8 mouse cellular contexts compared by ENCODE assay signal in the genomic region with DNA sequence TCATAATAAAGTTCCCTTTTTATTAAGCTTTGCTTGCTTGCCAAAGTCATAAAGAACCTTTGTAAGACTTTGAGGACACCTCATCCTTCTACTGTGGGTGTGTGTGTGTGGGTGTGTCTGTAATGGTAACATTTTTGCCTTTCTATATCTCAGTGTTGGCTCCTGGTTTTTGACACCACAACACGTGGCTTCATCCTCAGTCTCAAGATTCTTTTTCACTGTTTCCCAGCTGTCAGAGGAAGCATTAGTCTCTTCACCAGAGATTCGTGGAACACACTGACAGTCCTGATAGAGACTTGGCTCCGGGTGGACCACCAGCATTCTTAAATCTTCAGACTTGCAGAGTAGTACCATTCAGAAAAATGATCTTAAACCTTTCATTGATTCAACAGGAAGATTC. TPM values are rescaled to one million over a fixed set of nuclear protein-coding genes. Genes with fewer than 3 reads are reported as not detected.
DNase-seq lines count a peak whose midpoint lies in the region; ATAC-seq lines count a peak whose summit lies in the region.

No protein-coding gene starts in this region.

- no peaks in the 10 kb centered on the region for H3K9me3 ChIP-seq in heart, embryonic 10.5 days
- no peaks in the 10 kb centered on the region for H3K9me3 ChIP-seq in hindbrain, embryonic 14.5 days (ENCODE audit: control insufficient read depth, low read length)
- no peaks in the 10 kb centered on the region for H3K9me3 ChIP-seq in midbrain, embryonic 11.5 days (ENCODE audit: control insufficient read depth, low read length)

- peaks cover 8% of the 10 kb centered on the region for H3K36me3 ChIP-seq in heart, embryonic 10.5 days
- H3K36me3 ChIP-seq in hindbrain, embryonic 14.5 days (replicated peaks; ENCODE audit: control insufficient read depth, insufficient read depth), result peaks cover 9% of the 10 kb centered on the region
- no peaks in the 10 kb centered on the region; the same call in 1 of the 2 replicates for H3K36me3 ChIP-seq in midbrain, embryonic 11.5 days (ENCODE audit: control insufficient read depth, insufficient read depth, low read length)

- no peak overlapping the region for H3K27ac ChIP-seq in heart, embryonic 10.5 days
- no peak overlapping the region for H3K27ac ChIP-seq in brown adipose tissue, adult 24 weeks (replicated peaks; ENCODE audit: low read depth, low read length)
- H3K27ac ChIP-seq in hindbrain, embryonic 14.5 days, result no peak overlapping the region
- H3K27ac ChIP-seq in midbrain, embryonic 11.5 days (ENCODE audit: low read depth, low read length), result no peak overlapping the region

- H3K4me2 ChIP-seq in hindbrain, embryonic 14.5 days (replicated peaks), result peak overlapping the region; percentile 92
- H3K4me2 ChIP-seq in midbrain, embryonic 11.5 days, result peak overlapping the region; percentile 35

- no peak for ATAC-seq in hindbrain, embryonic 14.5 days (ENCODE audit: low FRiP score)
- peak; percentile 41 for ATAC-seq in midbrain, embryonic 11.5 days (ENCODE audit: low FRiP score)

- WGBS in heart, embryonic 10.5 days, result 29% methylated on average over 3 of the region's 3 CpGs
- 32% methylated on average over 3 of the region's 3 CpGs for WGBS in hindbrain, embryonic 14.5 days
- 31% methylated on average over 3 of the region's 3 CpGs for WGBS in midbrain, embryonic 11.5 days

- H3K4me1 ChIP-seq in heart, embryonic 10.5 days, result peaks cover 8% of the 10 kb centered on the region
- H3K4me1 ChIP-seq in brown adipose tissue, adult 24 weeks (ENCODE audit: control insufficient read depth, insufficient read depth, insufficient read length, low read length), result peaks cover 2% of the 10 kb centered on the region; the same call in 1 of the 2 replicates
- H3K4me1 ChIP-seq in hindbrain, embryonic 14.5 days (replicated peaks; ENCODE audit: control insufficient read depth, insufficient read depth, low read length), result peaks cover 17% of the 10 kb centered on the region
- peaks cover 6% of the 10 kb centered on the region; the same call in 1 of the 2 replicates for H3K4me1 ChIP-seq in midbrain, embryonic 11.5 days (ENCODE audit: control insufficient read depth, insufficient read depth, low read length)

- peak overlapping the region; percentile 71 for H3K4me3 ChIP-seq in heart, embryonic 10.5 days
- H3K4me3 ChIP-seq in brown adipose tissue, adult 24 weeks (ENCODE audit: insufficient read depth, low read depth, low read length), result peak overlapping the region; percentile 19; the same call in 1 of the 2 replicates
- peak overlapping the region; percentile 57 for H3K4me3 ChIP-seq in hindbrain, embryonic 14.5 days (replicated peaks; ENCODE audit: low read length)
- H3K4me3 ChIP-seq in midbrain, embryonic 11.5 days (ENCODE audit: low read depth, low read length), result peak overlapping the region; percentile 50; the same call in 1 of the 2 replicates

- H3K9ac ChIP-seq in hindbrain, embryonic 14.5 days, result no peak overlapping the region
- no peak overlapping the region for H3K9ac ChIP-seq in midbrain, embryonic 11.5 days (ENCODE audit: low read length)

- no peaks in the 10 kb centered on the region for H3K27me3 ChIP-seq in heart, embryonic 10.5 days (ENCODE audit: insufficient read depth, poor library complexity, severe bottlenecking)
- H3K27me3 ChIP-seq in hindbrain, embryonic 14.5 days (ENCODE audit: control insufficient read depth, insufficient read depth, low read length), result no peaks in the 10 kb centered on the region
- H3K27me3 ChIP-seq in midbrain, embryonic 11.5 days (ENCODE audit: control insufficient read depth, insufficient read depth, low read length), result no peaks in the 10 kb centered on the region

- DNase-seq in heart, embryonic 10.5 days (ENCODE audit: low spot score), result no peak
- DNase-seq in heart, adult 18-20 months, result no peak
- no peak for DNase-seq in hindbrain, embryonic 14.5 days (ENCODE audit: low spot score)
- no peak for DNase-seq in midbrain, embryonic 11.5 days (ENCODE audit: low spot score, missing footprints)
- DNase-seq in layer of hippocampus, adult 8-10 months (ENCODE audit: low spot score in 2 of 2), result no peak
- DNase-seq in c-Kit-positive CD71-positive TER-119-positive erythroid progenitor cells, embryonic 14.5 days (ENCODE audit: low spot score), result no peak
- DNase-seq in gastrocnemius, postnatal 25 days, result no peak

RNA-seq across cellular contexts. Expression of gene Ints4, which starts 0.5 kb away (rescaled TPM):
- 45.6 and 48.5 TPM in 2 replicates for polyA plus RNA-seq in heart, embryonic 10.5 days (2016; fragmentation: Nextera tagmentation; extraction: Ambion mirVana)
- 10 to 100 TPM; 51.9 to 69.1 TPM for total RNA-seq in heart, adult 18-20 months (2021)
- polyA plus RNA-seq in brown adipose tissue, adult 24 weeks (2012; ENCODE audit: insufficient read depth, insufficient read length, missing spikeins), result 18.9 and 20.0 TPM in 2 replicates
- polyA plus RNA-seq in hindbrain, embryonic 14.5 days (2014; fragmentation: Nextera tagmentation; extraction: Ambion mirVana), result 42.8 and 50.3 TPM in 2 replicates
- polyA plus RNA-seq in midbrain, embryonic 11.5 days (2014; fragmentation: Nextera tagmentation; extraction: Ambion mirVana), result 61.4 and 62.6 TPM in 2 replicates
- total RNA-seq in layer of hippocampus, adult 8-10 months (2022), result 10 to 100 TPM; 32.3 to 42.5 (median 35.7) TPM
- 10 to 100 TPM; 22.7 to 22.8 TPM for total RNA-seq in gastrocnemius, postnatal 25 days (2021)

RNA-seq across cellular contexts. Expression of gene Kctd14, which starts 29.2 kb away (rescaled TPM):
- polyA plus RNA-seq in heart, embryonic 10.5 days (2016; fragmentation: Nextera tagmentation; extraction: Ambion mirVana), result 0.47 and 0.87 TPM in 2 replicates
- under 1 TPM; 0.37 to 0.69 TPM for total RNA-seq in heart, adult 18-20 months (2021)
- 0.67 and 2.2 TPM in 2 replicates for polyA plus RNA-seq in brown adipose tissue, adult 24 weeks (2012; ENCODE audit: insufficient read depth, insufficient read length, missing spikeins)
- 0.90 and 1.5 TPM in 2 replicates for polyA plus RNA-seq in hindbrain, embryonic 14.5 days (2014; fragmentation: Nextera tagmentation; extraction: Ambion mirVana)
- 0.28 and 0.37 TPM in 2 replicates for polyA plus RNA-seq in midbrain, embryonic 11.5 days (2014; fragmentation: Nextera tagmentation; extraction: Ambion mirVana)
- total RNA-seq in layer of hippocampus, adult 8-10 months (2022), result 1 to 10 TPM; 4.1 to 6.4 (median 5.6) TPM
- under 1 TPM in 1 of 2 experiments, not detected in 1; 0.28 TPM for total RNA-seq in gastrocnemius, postnatal 25 days (2021)

Comparison
In these comparisons a context has a peak if more than half of its experiments do, and no peak if none do; other contexts are left out.
1. H3K4me3 ChIP-seq: peak in every context shown above with its lines; median percentile 71 in heart, embryonic 10.5 days; 57 in hindbrain, embryonic 14.5 days; 50 in midbrain, embryonic 11.5 days; 19 in brown adipose tissue, adult 24 weeks.